Mouse (Mus musculus) gastrocnemius, postnatal 10 days (tissue): ENCODE data around the gene Ccr1l1. TPM values are rescaled to one million over a fixed set of nuclear protein-coding genes. Genes with fewer than 3 reads are reported as not detected.

Source experiments
- DNase-seq: peaks from one replicate; pipeline ENCODE4 v3.0.0; 2021; ENCODE audit warnings: mixed read lengths
- total RNA-seq, 2 experiments: library from RNA; stranded (reverse); gene quantifications; 2 replicates each; pipeline ENCODE4 v1.2.3; 2021

Gene Ccr1l1
- total RNA-seq, 2 experiments from 2014 or later = not detected

DNA sequence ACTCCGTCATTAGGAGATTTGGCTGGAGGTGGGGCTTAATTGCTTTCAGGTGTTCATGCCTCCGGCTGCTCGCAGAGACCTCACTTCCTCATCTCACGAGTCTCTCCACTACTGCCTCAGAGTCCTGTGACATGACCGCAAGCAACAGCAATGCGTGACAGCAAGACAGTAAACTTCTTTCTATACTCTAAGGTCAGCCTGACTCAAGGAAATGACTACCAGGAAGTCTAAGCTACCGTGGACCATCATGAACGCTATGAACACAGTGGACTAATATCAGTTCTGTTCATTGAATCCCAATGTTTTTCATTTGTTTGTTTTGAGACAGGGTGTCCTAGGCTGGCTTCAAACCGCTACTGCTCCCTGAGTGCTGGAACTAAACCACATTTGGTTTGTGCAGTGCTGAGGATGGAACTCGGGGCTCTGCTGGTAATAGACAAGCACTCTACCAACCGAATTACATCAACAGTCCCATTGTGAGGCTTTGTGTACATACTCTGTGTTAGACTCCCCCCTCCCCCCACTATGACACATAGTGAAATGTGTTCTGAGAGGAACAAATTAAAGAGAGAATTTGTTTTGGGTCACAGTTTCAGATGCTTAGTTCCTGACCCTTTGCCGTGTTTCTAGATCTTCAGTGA, 50.0 kb downstream of the Ccr1l1 start:
- no peak for DNase-seq

GRCm38 (mm10) chr9:123927281-123927960, 50.8 kb downstream of the Ccr1l1 start:
- no peak for DNase-seq

Other genes starting within 250 kb of the Ccr1l1 start
- gene Cxcr6, start 171.9 kb downstream of the Ccr1l1 start, total RNA-seq = not detected
- gene Fyco1, start 126.5 kb downstream of the Ccr1l1 start, total RNA-seq = 100 to 1,000 TPM; 158 to 173 TPM
- gene Xcr1, start 116.4 kb downstream of the Ccr1l1 start, total RNA-seq = under 1 TPM in 1 of 2 experiments, not detected in 1; 0.05 TPM
- 1 to 10 TPM; 1.4 to 3.3 TPM for gene Ccr1, start 9.7 kb downstream of the Ccr1l1 start, total RNA-seq
- under 1 TPM in 1 of 2 experiments, not detected in 1; 0.18 TPM for gene Ccr3, start 43.6 kb upstream of the Ccr1l1 start, total RNA-seq
- 1 to 10 TPM in 1 of 2 experiments, under 1 TPM in 1; 0.82 to 1.6 TPM for gene Ccr2, start 123.5 kb upstream of the Ccr1l1 start, total RNA-seq
- gene Ccr5, start 143.1 kb upstream of the Ccr1l1 start, total RNA-seq = 1 to 10 TPM in 1 of 2 experiments, under 1 TPM in 1; 0.05 to 1.7 TPM